Mouse (Mus musculus) liver, embryonic 11.5 days (tissue): ENCODE data around the gene Slx4. TPM values are rescaled to one million over a fixed set of nuclear protein-coding genes. Genes with fewer than 3 reads are reported as not detected.
A peak's percentile ranks its signal among the peaks of the same experiment; 100 is the strongest.

Experiments used
- ATAC-seq: fragments of 200-750 bp; cut with Nextera tagmentation; replicated peaks from 2 replicates; pipeline ENCODE4 v1.8.0; 2017; ENCODE audit warnings: moderate number of reproducible peaks, mild to moderate bottlenecking, moderate TSS enrichment, moderate library complexity; ENCODE audit not compliant: low FRiP score
- DNase-seq: peaks from one replicate; pipeline ENCODE4 v3.0.0-alpha.2; 2017; ENCODE audit warnings: low spot score
- H3K27ac ChIP-seq: fragments of 300-500 bp; sonication (generic); 2 replicates; pipeline ENCODE4 v1.5.1; 2014; ENCODE audit warnings: mild to moderate bottlenecking, low read depth, low read length, control low read depth
- H3K27me3 ChIP-seq: fragments of 300-500 bp; sonication (generic); replicated peaks from 2 replicates; pipeline ENCODE4 v1.6.1; 2014; ENCODE audit warnings: low read length, mixed read lengths; ENCODE audit not compliant: control insufficient read depth, insufficient read depth
- H3K36me3 ChIP-seq: fragments of 300-500 bp; sonication (generic); 2 replicates; pipeline ENCODE4 v1.6.1; 2014; ENCODE audit warnings: mild to moderate bottlenecking, low read length, moderate library complexity, mixed read lengths; ENCODE audit not compliant: control insufficient read depth, insufficient read depth
- H3K4me1 ChIP-seq: fragments of 300-500 bp; sonication (generic); replicated peaks from 2 replicates; pipeline ENCODE4 v1.6.1; 2014; ENCODE audit warnings: low read length, mixed read lengths; ENCODE audit not compliant: control insufficient read depth, insufficient read depth
- H3K4me2 ChIP-seq: fragments of 300-500 bp; sonication (generic); 2 replicates; pipeline ENCODE4 v1.6.1; 2014; ENCODE audit warnings: mild to moderate bottlenecking, control low read depth, moderate library complexity
- H3K4me3 ChIP-seq: fragments of 300-500 bp; sonication (generic); 2 replicates; pipeline ENCODE4 v1.5.1; 2014; ENCODE audit warnings: low read depth, low read length, control low read depth
- H3K9ac ChIP-seq: fragments of 300-500 bp; sonication (generic); 2 replicates; pipeline ENCODE4 v1.6.1; 2014; ENCODE audit warnings: low read depth, low read length, control low read depth
- H3K9me3 ChIP-seq: fragments of 300-500 bp; sonication (generic); 2 replicates; pipeline ENCODE4 v1.6.1; 2016; ENCODE audit warnings: low read length, inconsistent platforms, mixed read lengths; ENCODE audit not compliant: control insufficient read depth
- WGBS: fragments of 180-500 bp; shearing (Covaris S2); extraction: QIAGEN DNeasy Blood & Tissue Kit; methylation state at CpG from one replicate; pipeline ENCODE4 v1.1.7; 2014; 5-methylcytosine and 5-hydroxymethylcytosine counted together
- polyA plus RNA-seq: library from polyadenylated mRNA; unstranded; fragments of >200 nt; fragmentation: Nextera tagmentation; extraction: Ambion mirVana; gene quantifications from 2 replicates; pipeline ENCODE4 v1.2.1, GENCODE M21; 2014

Gene Slx4
- polyA plus RNA-seq: 21.3 and 24.5 TPM in 2 replicates

GRCm38 (mm10) chr16:4003489-4004398 lies at the start of gene Slx4:
Gene Slx4 (minus strand): TSS chr16:4003770.
- H3K4me3 ChIP-seq: peak within 1 kb of the TSS; percentile 88
- H3K36me3 ChIP-seq: peaks cover 10% of the 10 kb centered on the region; the same call in 1 of the 2 replicates
- DNase-seq: peak; percentile 90
- peak within 1 kb of the TSS; percentile 74 for H3K4me2 ChIP-seq
- H3K27me3 ChIP-seq: no peaks in the 10 kb centered on the region
- H3K4me1 ChIP-seq: peaks cover 11% of the 10 kb centered on the region; the same call in 1 of the 2 replicates
- peak; percentile 95 for ATAC-seq
- H3K9ac ChIP-seq: peak within 1 kb of the TSS; percentile 87
- WGBS: 1% methylated on average over 58 of the region's 58 CpGs
- H3K9me3 ChIP-seq: no peaks in the 10 kb centered on the region
- peak within 1 kb of the TSS; percentile 90 for H3K27ac ChIP-seq

DNA sequence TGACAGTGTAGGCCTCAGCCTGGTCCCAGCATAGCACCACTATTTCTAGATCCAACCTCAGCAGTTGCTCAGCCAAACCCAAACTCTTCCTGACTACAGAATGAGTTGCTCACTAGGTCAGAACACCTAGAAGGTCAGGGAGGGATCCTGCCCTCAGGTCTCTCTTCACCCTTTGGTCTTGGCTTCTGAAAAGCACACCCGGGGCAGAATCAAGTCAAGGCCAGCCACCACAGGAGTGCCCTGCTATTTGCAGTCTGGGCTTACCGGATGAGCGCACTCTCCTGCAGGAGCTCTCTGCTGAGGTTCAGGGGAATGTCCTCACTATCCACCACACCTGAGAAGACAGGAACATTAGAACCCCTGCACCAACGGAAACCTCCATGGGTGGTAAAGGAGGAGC lies 49.0 kb upstream of the Slx4 start:
- H3K9ac ChIP-seq: no peak overlapping the region
- no peak overlapping the region for H3K27ac ChIP-seq
- no peak overlapping the region for H3K4me2 ChIP-seq
- no peak for ATAC-seq
- H3K27me3 ChIP-seq: no peaks in the 10 kb centered on the region
- no peaks in the 10 kb centered on the region for H3K9me3 ChIP-seq
- no peak overlapping the region for H3K4me3 ChIP-seq
- no peak for DNase-seq
- 94% methylated on average over 4 of the region's 4 CpGs for WGBS
- H3K36me3 ChIP-seq: peaks cover 63% of the 10 kb centered on the region
- H3K4me1 ChIP-seq: no peaks in the 10 kb centered on the region

- Histone ChIP-seq H3K36me3 (peaks cover 49% of the 10 kb centered on the region), H3K9ac (no peak overlapping the region), H3K9me3 (no peaks in the 10 kb centered on the region), H3K27ac (no peak overlapping the region), H3K4me1 (no peaks in the 10 kb centered on the region), H3K27me3 (no peaks in the 10 kb centered on the region), H3K4me3 (no peak overlapping the region), H3K4me2 (no peak overlapping the region)
- no peak for DNase-seq
- no peak for ATAC-seq
- WGBS: 83% methylated on average over 4 of the region's 4 CpGs
These were observed 42.0 kb upstream of the Slx4 start for GRCm38 (mm10) chr16:4045524-4045923.

DNA sequence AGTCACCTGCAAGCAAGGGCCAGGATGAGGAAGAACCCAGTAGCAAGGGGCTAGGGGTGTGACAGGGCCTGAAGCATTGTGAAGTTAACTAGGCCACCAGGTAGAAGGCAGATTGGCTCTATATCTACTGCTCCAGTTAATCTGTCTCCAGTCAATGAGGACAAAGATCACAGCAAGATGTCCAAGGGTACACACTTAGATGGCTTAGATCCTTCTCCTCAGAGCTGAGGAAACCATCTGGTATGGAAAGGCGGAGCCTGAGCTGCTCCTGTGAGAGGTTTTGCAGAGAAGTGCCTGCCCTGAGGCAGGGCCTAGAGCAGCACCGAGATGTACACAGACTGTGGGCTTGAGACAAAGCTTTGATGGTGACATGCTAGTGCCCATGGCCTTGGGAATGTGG lies 40.5 kb upstream of the Slx4 start:
- WGBS: 96% methylated on average over 2 of the region's 2 CpGs
- no peaks in the 10 kb centered on the region for H3K9me3 ChIP-seq
- ATAC-seq: no peak
- no peak overlapping the region for H3K9ac ChIP-seq
- H3K27ac ChIP-seq: no peak overlapping the region
- peaks cover 47% of the 10 kb centered on the region for H3K36me3 ChIP-seq
- H3K4me1 ChIP-seq: no peaks in the 10 kb centered on the region
- no peak overlapping the region for H3K4me3 ChIP-seq
- DNase-seq: no peak
- H3K27me3 ChIP-seq: no peaks in the 10 kb centered on the region
- no peak overlapping the region for H3K4me2 ChIP-seq

GRCm38 (mm10) chr16:4041646-4042045 lies 38.1 kb upstream of the Slx4 start:
- H3K36me3 ChIP-seq: peaks cover 60% of the 10 kb centered on the region
- H3K4me2 ChIP-seq: no peak overlapping the region
- no peak for DNase-seq
- 85% methylated on average over 4 of the region's 4 CpGs for WGBS
- H3K27me3 ChIP-seq: no peaks in the 10 kb centered on the region
- no peaks in the 10 kb centered on the region for H3K9me3 ChIP-seq
- H3K4me3 ChIP-seq: no peak overlapping the region
- H3K27ac ChIP-seq: no peak overlapping the region
- H3K9ac ChIP-seq: no peak overlapping the region
- no peak for ATAC-seq
- H3K4me1 ChIP-seq: no peaks in the 10 kb centered on the region

DNA sequence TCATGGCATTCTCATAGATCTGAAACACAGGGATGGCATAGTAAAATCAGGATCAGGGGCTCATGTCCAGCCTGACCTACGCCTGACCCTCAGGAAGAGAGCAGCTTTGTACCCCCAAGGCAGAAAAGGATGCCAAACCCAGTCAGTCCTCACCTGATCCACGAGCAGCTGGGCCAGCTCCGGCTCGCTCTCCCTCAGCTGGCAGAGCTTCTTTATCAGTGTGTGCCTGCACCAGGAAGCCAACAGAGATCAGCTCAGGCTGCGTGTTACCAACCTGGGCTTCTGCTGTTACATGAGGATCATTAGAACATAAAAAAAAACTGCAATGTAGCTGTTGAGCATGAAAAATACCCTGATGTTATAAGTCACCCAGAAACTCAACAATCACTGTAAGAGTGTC lies 36.6 kb upstream of the Slx4 start:
- no peak for DNase-seq
- no peak overlapping the region for H3K9ac ChIP-seq
- H3K4me1 ChIP-seq: no peaks in the 10 kb centered on the region
- H3K4me3 ChIP-seq: no peak overlapping the region
- H3K27ac ChIP-seq: no peak overlapping the region
- 86% methylated on average over 5 of the region's 5 CpGs for WGBS
- no peaks in the 10 kb centered on the region for H3K9me3 ChIP-seq
- no peak overlapping the region for H3K4me2 ChIP-seq
- H3K36me3 ChIP-seq: peaks cover 55% of the 10 kb centered on the region
- no peak for ATAC-seq
- no peaks in the 10 kb centered on the region for H3K27me3 ChIP-seq

DNA sequence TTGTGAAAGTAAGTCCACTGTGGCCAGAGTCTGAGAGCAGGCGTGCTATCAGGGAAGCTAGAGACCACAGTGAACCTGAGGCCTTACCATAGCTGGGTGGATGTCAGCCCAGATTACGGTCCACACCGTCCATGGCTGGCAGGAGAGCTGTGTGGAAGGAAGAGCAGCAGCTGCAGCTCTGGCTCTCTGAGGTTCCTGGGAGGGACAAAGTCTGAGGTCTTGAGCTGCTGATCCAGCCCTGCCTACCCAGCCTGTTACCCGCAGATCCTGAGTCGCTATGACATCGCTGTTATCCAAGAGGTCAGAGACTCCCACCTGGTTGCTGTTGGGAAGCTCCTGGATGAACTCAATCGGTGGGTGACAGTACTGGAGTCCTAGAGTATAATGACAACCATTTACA lies 34.1 kb upstream of the Slx4 start:
- H3K36me3 ChIP-seq: peaks cover 43% of the 10 kb centered on the region
- 92% methylated on average over 7 of the region's 7 CpGs for WGBS
- H3K27ac ChIP-seq: no peak overlapping the region
- no peak overlapping the region for H3K9ac ChIP-seq
- no peak for ATAC-seq
- H3K27me3 ChIP-seq: no peaks in the 10 kb centered on the region
- H3K4me2 ChIP-seq: no peak overlapping the region
- H3K4me3 ChIP-seq: no peak overlapping the region
- peaks cover 16% of the 10 kb centered on the region for H3K4me1 ChIP-seq
- no peaks in the 10 kb centered on the region for H3K9me3 ChIP-seq
- no peak for DNase-seq

- Histone ChIP-seq H3K4me2 (no peak within 1 kb of the TSS), H3K9ac (no peak within 1 kb of the TSS), H3K4me3 (no peak within 1 kb of the TSS), H3K9me3 (no peaks in the 10 kb centered on the region), H3K27ac (no peak within 1 kb of the TSS), H3K36me3 (peaks cover 38% of the 10 kb centered on the region), H3K4me1 (peaks cover 22% of the 10 kb centered on the region), H3K27me3 (no peaks in the 10 kb centered on the region)
- no peak for ATAC-seq
- no peak for DNase-seq
- WGBS: 88% methylated on average over 5 of the region's 5 CpGs
These were observed 33.2 kb upstream of the Slx4 start, which contains the start of gene Dnase1 for GRCm38 (mm10) chr16:4036807-4037206. Gene Dnase1 (plus strand): TSS chr16:4036942.

DNA sequence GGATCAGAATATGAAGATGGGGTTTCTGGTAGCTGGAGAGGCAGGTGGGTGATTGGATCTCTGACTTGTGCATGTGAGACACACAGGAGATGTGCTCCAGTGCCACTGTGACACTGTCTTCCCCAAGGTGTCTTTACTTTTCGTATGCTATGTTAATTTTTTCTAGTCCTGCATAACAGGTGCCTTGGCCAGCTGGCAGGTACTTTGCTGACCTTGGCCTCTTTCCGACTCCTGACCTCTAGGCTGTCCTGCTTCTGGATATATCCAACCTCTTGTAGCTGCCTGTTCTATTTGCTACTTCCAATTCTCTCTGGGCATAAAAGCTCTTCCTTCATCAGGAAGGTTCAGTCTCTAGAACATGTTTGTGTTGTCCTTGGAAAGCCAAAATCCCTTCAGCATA lies 32.0 kb upstream of the Slx4 start:
- Histone ChIP-seq H3K4me2 (no peak overlapping the region), H3K9me3 (no peaks in the 10 kb centered on the region), H3K27ac (no peak overlapping the region), H3K4me1 (peaks cover 22% of the 10 kb centered on the region), H3K36me3 (peaks cover 30% of the 10 kb centered on the region), H3K9ac (no peak overlapping the region), H3K27me3 (no peaks in the 10 kb centered on the region), H3K4me3 (no peak overlapping the region)
- no peak for ATAC-seq
- 84% methylated on average over 2 of the region's 2 CpGs for WGBS
- no peak for DNase-seq
